Mouse (Mus musculus): ENCODE measurements at regions not wholly inside any gene's neighbourhood (a gene's known extent, or its start where the extent isn't known, plus 50 kb on each side); places are given as distances from the start of the nearest gene placed in this dataset.

GRCm38 (mm10) chr6:16283328-16284072 lies 563.0 kb downstream of the Mdfic start:
- TF ChIP-seq POLR2A (IDR thresholded peaks at IDR 0.05; ENCODE audit: insufficient read depth, low read length) (no peak), EP300 (IDR thresholded peaks at IDR 0.05; ENCODE audit: insufficient read depth, low read depth, low read length) (no peak), CTCF (IDR thresholded peaks at IDR 0.05; ENCODE audit: low read depth, low read length) (no peak)

Measured in ES-Bruce4 (cell line).